Mouse (Mus musculus) thymus, adult 2 months (tissue): ENCODE data around the gene Sec14l3. TPM values are rescaled to one million over a fixed set of nuclear protein-coding genes. Genes with fewer than 3 reads are reported as not detected.

Source experiments
- DNase-seq: peaks from one replicate; pipeline ENCODE4 v3.0.0; 2021
- H3K27ac ChIP-seq: fragments of 200-500 bp; 2 replicates; pipeline ENCODE4 v1.5.1; 2012; ENCODE audit warnings: low read length, control low read depth; ENCODE audit not compliant: control insufficient read depth, insufficient read depth
- H3K27me3 ChIP-seq: fragments of 200-500 bp; 2 replicates; pipeline ENCODE4 v1.6.1; 2012; ENCODE audit warnings: mild to moderate bottlenecking, low read length, moderate library complexity, mixed read lengths; ENCODE audit not compliant: control insufficient read depth, insufficient read depth
- H3K36me3 ChIP-seq: fragments of 200-500 bp; 2 replicates; pipeline ENCODE4 v1.6.1; 2012; ENCODE audit warnings: mild to moderate bottlenecking, low read length, moderate library complexity; ENCODE audit not compliant: control insufficient read depth, insufficient read depth
- H3K4me1 ChIP-seq: fragments of 200-500 bp; replicated peaks from 2 replicates; pipeline ENCODE4 v1.6.1; 2012; ENCODE audit warnings: low read length; ENCODE audit not compliant: control insufficient read depth, insufficient read depth
- H3K4me3 ChIP-seq: fragments of 200-500 bp; 2 replicates; pipeline ENCODE4 v1.5.1; 2012; ENCODE audit warnings: mild to moderate bottlenecking, low read length, control low read depth, moderate library complexity; ENCODE audit not compliant: control insufficient read depth, insufficient read depth
- CTCF ChIP-seq: fragments of 200-500 bp; IDR thresholded peaks from 2 replicates; pipeline ENCODE4 v1.5.1; 2012; ENCODE audit warnings: mild to moderate bottlenecking, control low read depth, low read length, moderate library complexity, borderline replicate concordance; ENCODE audit not compliant: control insufficient read depth, poor library complexity, insufficient read depth; ENCODE audit errors: extremely low read depth
- POLR2A ChIP-seq: fragments of 200-500 bp; IDR thresholded peaks from 2 replicates; pipeline ENCODE4 v1.6.1; 2012; ENCODE audit warnings: mild to moderate bottlenecking, low read length, control low read depth, moderate library complexity; ENCODE audit not compliant: control insufficient read depth, poor library complexity, insufficient read depth; ENCODE audit errors: extremely low read depth
- WGBS: fragments of 180-500 bp; shearing (Covaris S2); methylation state at CpG from one replicate; pipeline ENCODE4 v1.1.7; 2018; 5-methylcytosine and 5-hydroxymethylcytosine counted together
- polyA plus RNA-seq: library from polyadenylated mRNA; depleted of rRNA; stranded (reverse); fragments of >200 nt; gene quantifications from 2 replicates; pipeline ENCODE4 v1.2.3, GENCODE M21; 2012; rRNA removed

The Sec14l3 gene
- polyA plus RNA-seq, 1 experiment: 0.49 TPM

GRCm38 (mm10) chr11:4122742-4123579 lies 58.3 kb downstream of the Sec14l3 start, which contains the start of gene Sec14l2:
Gene Sec14l2 (minus strand): TSS chr11:4123415.
- no peak within 1 kb of the TSS for H3K4me3 ChIP-seq
- H3K4me1 ChIP-seq: peaks cover 13% of the 10 kb centered on the region
- peak; percentile 33 for DNase-seq
- H3K36me3 ChIP-seq: no peaks in the 10 kb centered on the region
- H3K27me3 ChIP-seq: peaks cover 8% of the 10 kb centered on the region; the same call in 1 of the 2 replicates
- TF ChIP-seq CTCF (no peak), POLR2A (no peak)
- WGBS: 63% methylated on average over 10 of the region's 10 CpGs
- H3K27ac ChIP-seq: no peak within 1 kb of the TSS

- Histone ChIP-seq H3K27me3 (peaks cover under 1% of the 10 kb centered on the region; the same call in 1 of the 2 replicates), H3K36me3 (no peaks in the 10 kb centered on the region), H3K4me1 (peaks cover 9% of the 10 kb centered on the region), H3K27ac (no peak overlapping the region), H3K4me3 (no peak overlapping the region)
- DNase-seq: peak; percentile 14
- TF ChIP-seq POLR2A (no peak), CTCF (no peak)
- 82% methylated on average over 5 of the region's 5 CpGs for WGBS
Measured at GRCm38 (mm10) chr11:4123922-4124321, 59.3 kb downstream of the Sec14l3 start.

GRCm38 (mm10) chr11:4127059-4127458 lies 62.4 kb downstream of the Sec14l3 start:
- no peak for DNase-seq
- TF ChIP-seq CTCF: no peak
- TF ChIP-seq POLR2A: no peak
- Histone ChIP-seq H3K27me3 (no peaks in the 10 kb centered on the region), H3K4me3 (no peak overlapping the region), H3K4me1 (peaks cover 9% of the 10 kb centered on the region), H3K27ac (no peak overlapping the region), H3K36me3 (no peaks in the 10 kb centered on the region)
- WGBS: 93% methylated on average over 1 of the region's 1 CpGs

Other genes starting within 250 kb of the Sec14l3 start
- gene Osbp2, start 200.9 kb upstream of the Sec14l3 start, polyA plus RNA-seq: 0.27 and 1.1 TPM in 2 replicates
- 0.07 TPM in 1 of 2 replicates, not detected in the other for gene 4921536K21Rik, start 169.7 kb upstream of the Sec14l3 start, polyA plus RNA-seq
- 1.1 and 2.4 TPM in 2 replicates for gene Dusp18, start 169.6 kb upstream of the Sec14l3 start, polyA plus RNA-seq
- gene Slc35e4, start 150.2 kb upstream of the Sec14l3 start, polyA plus RNA-seq: 3.6 and 3.9 TPM in 2 replicates
- gene Tcn2, start 132.7 kb upstream of the Sec14l3 start, polyA plus RNA-seq: 49.4 and 60.3 TPM in 2 replicates
- 53.1 and 55.6 TPM in 2 replicates for gene Pes1, start 100.9 kb upstream of the Sec14l3 start, polyA plus RNA-seq
- not detected in 2 replicates for gene 4930556J24Rik, start 88.1 kb upstream of the Sec14l3 start, polyA plus RNA-seq
- 1.7 and 2.1 TPM in 2 replicates for gene Gal3st1, start 81.2 kb upstream of the Sec14l3 start, polyA plus RNA-seq
- 0.44 and 0.85 TPM in 2 replicates for gene Sec14l4, start 33.4 kb upstream of the Sec14l3 start, polyA plus RNA-seq
- 7.0 and 11.6 TPM in 2 replicates for gene Mtfp1, start 30.6 kb downstream of the Sec14l3 start, polyA plus RNA-seq
- gene Sec14l2, start 58.6 kb downstream of the Sec14l3 start, polyA plus RNA-seq: 0.42 and 1.1 TPM in 2 replicates
- 27.0 and 29.4 TPM in 2 replicates for gene Rnf215, start 70.4 kb downstream of the Sec14l3 start, polyA plus RNA-seq
- gene Ccdc157, start 95.5 kb downstream of the Sec14l3 start, polyA plus RNA-seq: 5.4 and 7.8 TPM in 2 replicates
- gene Sf3a1, start 95.5 kb downstream of the Sec14l3 start, polyA plus RNA-seq: 79.9 and 91.6 TPM in 2 replicates
- gene Tbc1d10a, start 121.9 kb downstream of the Sec14l3 start, polyA plus RNA-seq: 98.1 and 112 TPM in 2 replicates
- gene Castor1, start 153.4 kb downstream of the Sec14l3 start, polyA plus RNA-seq: 23.3 and 34.5 TPM in 2 replicates
- gene Osm, start 171.6 kb downstream of the Sec14l3 start, polyA plus RNA-seq: 5.3 and 5.8 TPM in 2 replicates
- gene Lif, start 192.7 kb downstream of the Sec14l3 start, polyA plus RNA-seq: 1.7 and 2.2 TPM in 2 replicates